Mouse (Mus musculus) intestine, postnatal 0 days (tissue): ENCODE results near the gene Bhmt2. TPM values are rescaled to one million over a fixed set of nuclear protein-coding genes. Genes with fewer than 3 reads are reported as not detected.
A peak's percentile ranks its signal among the peaks of the same experiment; 100 is the strongest.

Source experiments
- ATAC-seq: fragments of 200-750 bp; cut with Nextera tagmentation; 2 replicates; pipeline ENCODE4 v1.8.0; 2017; ENCODE audit warnings: mild to moderate bottlenecking, moderate TSS enrichment, moderate library complexity
- H3K27ac ChIP-seq: fragments of 300-500 bp; sonication (generic); 2 replicates; pipeline ENCODE4 v1.5.1; 2014; ENCODE audit warnings: mild to moderate bottlenecking, low read depth, low read length, moderate library complexity
- H3K27me3 ChIP-seq: fragments of 300-500 bp; sonication (generic); replicated peaks from 2 replicates; pipeline ENCODE4 v1.6.1; 2014; ENCODE audit warnings: low read length, mixed read lengths; ENCODE audit not compliant: control insufficient read depth, insufficient read depth
- H3K36me3 ChIP-seq: fragments of 300-500 bp; sonication (generic); 2 replicates; pipeline ENCODE4 v1.6.1; 2014; ENCODE audit warnings: mild to moderate bottlenecking, moderate library complexity; ENCODE audit not compliant: control insufficient read depth, insufficient read depth
- H3K4me1 ChIP-seq: fragments of 300-500 bp; sonication (generic); replicated peaks from 2 replicates; pipeline ENCODE4 v1.6.1; 2014; ENCODE audit warnings: antibody characterized with exemption, low read length, mixed read lengths; ENCODE audit not compliant: control insufficient read depth, insufficient read depth
- H3K4me2 ChIP-seq: fragments of 300-500 bp; sonication (generic); replicated peaks from 2 replicates; pipeline ENCODE4 v1.6.1; 2014; ENCODE audit warnings: low read depth, mild to moderate bottlenecking, moderate library complexity
- H3K4me3 ChIP-seq: fragments of 300-500 bp; sonication (generic); 2 replicates; pipeline ENCODE4 v1.5.1; 2014; ENCODE audit warnings: low read depth, low read length
- H3K9ac ChIP-seq: fragments of 300-500 bp; sonication (generic); 2 replicates; pipeline ENCODE4 v1.6.1; 2014; ENCODE audit warnings: mild to moderate bottlenecking, low read depth, low read length
- H3K9me3 ChIP-seq: fragments of 300-500 bp; sonication (generic); 2 replicates; pipeline ENCODE4 v1.6.1; 2016; ENCODE audit warnings: mixed run types; ENCODE audit not compliant: control insufficient read depth
- CTCF ChIP-seq: sonication (generic); IDR thresholded peaks from 2 replicates; pipeline ENCODE4 v1.5.1; 2016; ENCODE audit warnings: low read depth, mild to moderate bottlenecking, control low read depth, antibody characterized with exemption, moderate library complexity
- WGBS: fragments of 180-500 bp; shearing (Covaris S2); extraction: QIAGEN DNeasy Blood & Tissue Kit; methylation state at CpG from one replicate; pipeline ENCODE4 v1.1.7; 2014; 5-methylcytosine and 5-hydroxymethylcytosine counted together
- polyA plus RNA-seq: library from polyadenylated mRNA; unstranded; fragments of >200 nt; fragmentation: Nextera tagmentation; extraction: Ambion mirVana; gene quantifications from 2 replicates; pipeline ENCODE4 v1.2.1, GENCODE M21; 2015

The Bhmt2 gene
- polyA plus RNA-seq, 1 experiment from 2014 or later: 0.04 TPM

- ATAC-seq: no peak
- Histone ChIP-seq H3K4me2 (no peak overlapping the region), H3K9ac (no peak overlapping the region), H3K4me3 (no peak overlapping the region), H3K27me3 (no peaks in the 10 kb centered on the region), H3K36me3 (no peaks in the 10 kb centered on the region), H3K4me1 (no peaks in the 10 kb centered on the region), H3K27ac (no peak overlapping the region), H3K9me3 (no peaks in the 10 kb centered on the region)
- no peak for TF ChIP-seq CTCF
- WGBS: 91% methylated on average over 4 of the region's 4 CpGs
These were observed 37.1 kb upstream of the Bhmt2 start for GRCm38 (mm10) chr13:93711226-93711625.

- H3K4me1 ChIP-seq: no peaks in the 10 kb centered on the region
- H3K4me2 ChIP-seq: no peak overlapping the region
- H3K4me3 ChIP-seq: no peak overlapping the region
- 69% methylated on average over 4 of the region's 4 CpGs for WGBS
- no peaks in the 10 kb centered on the region for H3K27me3 ChIP-seq
- H3K27ac ChIP-seq: no peak overlapping the region
- H3K9me3 ChIP-seq: no peaks in the 10 kb centered on the region
- no peaks in the 10 kb centered on the region for H3K36me3 ChIP-seq
- ATAC-seq: no peak
- no peak for TF ChIP-seq CTCF
- H3K9ac ChIP-seq: no peak overlapping the region
These were observed 36.2 kb upstream of the Bhmt2 start for GRCm38 (mm10) chr13:93710325-93710724.

DNA sequence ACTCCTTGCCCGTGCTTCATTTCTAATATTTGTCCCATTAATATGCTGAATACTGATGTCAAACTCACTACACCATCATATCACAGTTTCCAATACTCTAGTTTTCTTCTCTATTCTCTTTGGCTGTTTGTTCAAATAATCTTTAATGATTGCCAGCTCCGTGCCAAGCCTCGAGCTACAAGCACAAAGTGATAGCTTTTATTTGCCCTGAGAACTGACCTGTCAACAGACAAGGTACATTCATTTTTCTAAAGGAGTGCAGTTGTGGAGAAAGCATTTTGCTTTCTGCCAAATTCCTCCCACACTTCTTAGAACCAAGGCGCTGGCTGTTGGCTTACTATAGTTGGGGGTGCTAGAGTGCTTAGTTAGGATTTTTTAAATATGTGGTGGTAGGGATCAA is 33.2 kb upstream of the Bhmt2 start:
- Histone ChIP-seq H3K4me3 (no peak overlapping the region), H3K27me3 (no peaks in the 10 kb centered on the region), H3K27ac (no peak overlapping the region), H3K9me3 (no peaks in the 10 kb centered on the region), H3K36me3 (no peaks in the 10 kb centered on the region), H3K4me2 (no peak overlapping the region), H3K4me1 (no peaks in the 10 kb centered on the region), H3K9ac (no peak overlapping the region)
- ATAC-seq: no peak
- TF ChIP-seq CTCF: no peak
- WGBS: 59% methylated on average over 4 of the region's 4 CpGs

DNA sequence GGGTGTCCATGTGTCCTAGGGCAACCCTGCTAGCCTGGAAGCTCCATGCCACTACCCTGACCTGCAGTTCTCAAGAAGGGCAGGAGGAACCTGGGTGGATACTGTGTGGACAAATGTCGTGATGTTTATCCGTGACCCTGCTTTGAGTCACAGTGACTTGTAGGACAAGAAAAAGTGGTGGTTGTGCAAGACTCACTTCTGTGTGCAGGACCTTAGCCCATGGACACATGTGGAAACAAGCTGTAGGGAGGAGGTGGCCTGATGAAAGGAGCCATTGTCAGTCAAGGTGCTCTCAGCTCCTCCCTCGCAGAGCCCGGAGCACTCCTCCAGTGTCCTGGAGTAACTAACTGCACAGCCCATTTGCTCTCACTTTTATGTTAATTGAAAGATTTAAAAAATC is 31.6 kb upstream of the Bhmt2 start:
- ATAC-seq: 0 out of 2 replicates have a peak, but pooled peaks have one; percentile 38
- Histone ChIP-seq H3K36me3 (no peaks in the 10 kb centered on the region), H3K4me3 (no peak overlapping the region), H3K27me3 (no peaks in the 10 kb centered on the region), H3K9me3 (no peaks in the 10 kb centered on the region), H3K9ac (no peak overlapping the region), H3K4me2 (no peak overlapping the region), H3K27ac (no peak overlapping the region), H3K4me1 (no peaks in the 10 kb centered on the region)
- WGBS: 53% methylated on average over 4 of the region's 4 CpGs
- no peak for TF ChIP-seq CTCF

- WGBS: 74% methylated on average over 6 of the region's 6 CpGs
- Histone ChIP-seq H3K36me3 (no peaks in the 10 kb centered on the region), H3K4me2 (no peak overlapping the region), H3K27ac (no peak overlapping the region), H3K4me1 (no peaks in the 10 kb centered on the region), H3K4me3 (no peak overlapping the region), H3K9me3 (no peaks in the 10 kb centered on the region), H3K27me3 (no peaks in the 10 kb centered on the region), H3K9ac (no peak overlapping the region)
- TF ChIP-seq CTCF: no peak
- ATAC-seq: no peak
These were observed 24.8 kb upstream of the Bhmt2 start for GRCm38 (mm10) chr13:93698866-93699265.

- WGBS: 86% methylated on average over 1 of the region's 1 CpGs
- no peak overlapping the region for H3K4me3 ChIP-seq
- no peak for TF ChIP-seq CTCF
These were observed 16.7 kb upstream of the Bhmt2 start for GRCm38 (mm10) chr13:93690821-93691220.

GRCm38 (mm10) chr13:93689566-93689965 is 15.5 kb upstream of the Bhmt2 start:
- Histone ChIP-seq H3K36me3 (no peaks in the 10 kb centered on the region), H3K27me3 (no peaks in the 10 kb centered on the region), H3K9me3 (no peaks in the 10 kb centered on the region), H3K4me3 (no peak overlapping the region), H3K4me1 (no peaks in the 10 kb centered on the region), H3K27ac (no peak overlapping the region), H3K4me2 (no peak overlapping the region), H3K9ac (no peak overlapping the region)
- ATAC-seq: no peak
- TF ChIP-seq CTCF: no peak
- 95% methylated on average over 3 of the region's 3 CpGs for WGBS

More at GRCm38 (mm10) chr13:93690821-93691220, 16.7 kb upstream of the Bhmt2 start:
- Histone ChIP-seq H3K4me1 (no peaks in the 10 kb centered on the region), H3K4me2 (no peak overlapping the region), H3K27ac (no peak overlapping the region), H3K36me3 (no peaks in the 10 kb centered on the region), H3K9me3 (no peaks in the 10 kb centered on the region), H3K27me3 (no peaks in the 10 kb centered on the region), H3K9ac (no peak overlapping the region)
- no peak for ATAC-seq
